Mouse (Mus musculus) kidney, adult 2 months (tissue): ENCODE data around the gene Pknox2.

Experiments used
- CTCF ChIP-seq: fragments of 200-500 bp; conservative IDR thresholded peaks from 2 replicates; pipeline ENCODE4 v1.5.1; 2011; ENCODE audit warnings: low read depth, mild to moderate bottlenecking, control low read depth, low read length, moderate library complexity, mixed read lengths; ENCODE audit not compliant: insufficient read depth, insufficient read length
- POLR2A ChIP-seq: fragments of 200-500 bp; IDR thresholded peaks from one replicate; pipeline ENCODE4 v1.6.1; 2011; ENCODE audit warnings: low read depth, low read length, control low read depth

- TF ChIP-seq CTCF (no peak), POLR2A (no peak)
These were observed 278.5 kb downstream of the Pknox2 start for GRCm38 (mm10) chr9:36868662-36869061.
